Mouse (Mus musculus) embryonic facial prominence, embryonic 14.5 days (tissue): ENCODE measurements at regions not wholly inside any gene's neighbourhood (a gene's known extent, or its start where the extent isn't known, plus 50 kb on each side); places are given as distances from the start of the nearest gene placed in this dataset.

Source experiments
- ATAC-seq: fragments of 200-750 bp; cut with Nextera tagmentation; 2 replicates; pipeline ENCODE4 v1.8.0; 2017; ENCODE audit warnings: low read depth, moderate number of reproducible peaks, moderate TSS enrichment
- DNase-seq: peaks from one replicate; pipeline ENCODE4 v3.0.0-alpha.2; 2015; ENCODE audit warnings: low spot score
- H3K27ac ChIP-seq: fragments of 300-500 bp; sonication (generic); replicated peaks from 2 replicates; pipeline ENCODE4 v1.5.1; 2014; ENCODE audit warnings: low read depth, mild to moderate bottlenecking, low read length, moderate library complexity
- H3K27me3 ChIP-seq: fragments of 300-500 bp; sonication (generic); replicated peaks from 2 replicates; pipeline ENCODE4 v1.6.1; 2014; ENCODE audit warnings: low read length; ENCODE audit not compliant: control insufficient read depth, insufficient read depth
- H3K36me3 ChIP-seq: fragments of 300-500 bp; sonication (generic); 2 replicates; pipeline ENCODE4 v1.6.1; 2014; ENCODE audit warnings: low read length, mixed read lengths; ENCODE audit not compliant: control insufficient read depth, insufficient read depth
- H3K4me1 ChIP-seq: fragments of 300-500 bp; sonication (generic); 2 replicates; pipeline ENCODE4 v1.6.1; 2014; ENCODE audit warnings: antibody characterized with exemption, low read length; ENCODE audit not compliant: control insufficient read depth, insufficient read depth
- H3K4me2 ChIP-seq: fragments of 300-500 bp; sonication (generic); 2 replicates; pipeline ENCODE4 v1.6.1; 2014; ENCODE audit warnings: low read depth, mild to moderate bottlenecking, low read length, moderate library complexity, mixed read lengths
- H3K4me3 ChIP-seq: fragments of 300-500 bp; sonication (generic); 2 replicates; pipeline ENCODE4 v1.5.1; 2014; ENCODE audit warnings: low read depth, mild to moderate bottlenecking, low read length
- H3K9ac ChIP-seq: fragments of 300-500 bp; sonication (generic); 2 replicates; pipeline ENCODE4 v1.6.1; 2014; ENCODE audit warnings: low read depth, mild to moderate bottlenecking, low read length, moderate library complexity, mixed read lengths
- H3K9me3 ChIP-seq: fragments of 300-500 bp; sonication (generic); 2 replicates; pipeline ENCODE4 v1.6.1; 2016; ENCODE audit warnings: low read length; ENCODE audit not compliant: control insufficient read depth
- WGBS: fragments of 180-500 bp; shearing (Covaris S2); extraction: QIAGEN DNeasy Blood & Tissue Kit; methylation state at CpG from one replicate; pipeline ENCODE4 v1.1.7; 2014; 5-methylcytosine and 5-hydroxymethylcytosine counted together

DNA sequence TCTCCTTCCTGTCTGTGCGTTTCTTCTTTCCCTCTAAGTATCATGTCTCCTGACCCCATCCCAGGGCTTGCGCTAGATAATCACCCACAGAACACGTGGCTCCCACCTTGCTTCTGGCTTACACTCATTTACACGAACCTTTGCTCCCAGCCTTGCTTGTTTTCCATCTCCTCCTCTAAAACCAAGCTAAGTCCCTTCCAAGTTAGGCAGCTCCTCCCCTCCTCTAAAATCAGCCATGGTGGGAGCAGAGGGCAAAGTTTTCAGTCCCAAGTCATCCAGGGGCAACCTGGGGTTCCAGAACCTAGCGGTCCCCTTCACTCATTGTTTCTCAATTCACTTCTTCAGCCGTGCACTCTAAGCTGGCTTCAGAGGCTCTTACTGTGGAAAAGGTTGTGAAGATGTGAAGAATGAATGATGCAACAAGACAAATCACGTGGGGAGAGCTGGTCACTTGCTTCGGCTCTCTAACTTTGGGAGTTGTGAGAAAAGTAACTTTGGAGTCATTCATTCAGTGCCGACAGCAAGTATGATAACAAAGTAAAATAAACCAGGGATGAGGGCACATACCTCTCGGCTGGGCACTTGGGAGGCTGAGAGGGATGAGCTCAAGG, 179.9 kb upstream of the Rreb1 start:
- H3K4me1 ChIP-seq, result no peaks in the 10 kb centered on the region
- H3K4me3 ChIP-seq, result no peak overlapping the region
- no peak for DNase-seq
- no peak for ATAC-seq
- no peak overlapping the region for H3K4me2 ChIP-seq
- 75% methylated on average over 10 of the region's 10 CpGs for WGBS
- H3K9me3 ChIP-seq, result no peaks in the 10 kb centered on the region
- no peaks in the 10 kb centered on the region for H3K36me3 ChIP-seq
- H3K27me3 ChIP-seq, result no peaks in the 10 kb centered on the region
- no peak overlapping the region for H3K9ac ChIP-seq
- no peak overlapping the region for H3K27ac ChIP-seq

DNA sequence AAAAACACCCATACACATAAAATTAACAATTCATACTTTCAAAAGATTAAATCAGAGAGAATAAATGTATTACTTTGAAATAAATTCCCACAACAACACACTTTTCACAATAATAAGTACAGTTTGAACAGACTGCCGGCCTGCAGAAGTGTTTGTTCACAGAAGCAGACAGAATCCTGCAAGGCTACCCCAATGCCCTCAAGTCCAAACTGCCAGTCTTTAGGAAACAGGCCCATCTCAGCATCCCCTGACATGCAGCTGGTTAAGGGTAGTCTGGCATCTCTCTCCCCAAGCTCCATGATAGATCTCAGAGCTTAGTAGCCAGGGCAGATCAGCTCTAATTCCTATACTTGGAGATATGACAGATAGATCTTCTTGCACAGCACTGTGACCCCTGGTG, 178.5 kb upstream of the Rreb1 start:
- ATAC-seq (no peak), DNase-seq (no peak)
- Histone ChIP-seq H3K9me3 (no peaks in the 10 kb centered on the region), H3K4me3 (no peak overlapping the region), H3K4me1 (no peaks in the 10 kb centered on the region), H3K27ac (no peak overlapping the region), H3K4me2 (no peak overlapping the region), H3K27me3 (no peaks in the 10 kb centered on the region), H3K36me3 (no peaks in the 10 kb centered on the region), H3K9ac (no peak overlapping the region)
- WGBS, result 95% methylated on average over 1 of the region's 1 CpGs

DNA sequence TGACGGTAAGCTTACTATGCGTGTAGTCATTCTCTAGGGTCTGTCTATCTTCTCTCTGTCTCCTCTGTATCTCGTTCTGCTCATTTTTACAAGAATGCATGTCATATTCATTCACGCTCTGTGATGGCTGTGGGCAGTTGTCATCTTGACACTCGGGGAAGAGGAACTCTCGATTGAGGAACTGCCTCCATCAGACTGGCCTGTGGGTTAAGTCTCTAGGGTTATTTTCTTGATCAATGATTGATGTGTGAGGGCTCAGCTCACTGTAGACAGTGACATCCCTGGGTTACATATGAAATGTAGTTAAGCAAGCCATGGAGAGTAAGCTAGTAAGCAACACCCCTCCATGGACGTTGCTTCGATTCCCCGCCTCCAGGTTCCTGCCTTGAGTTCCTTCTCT, 178.0 kb upstream of the Rreb1 start:
- no peak for DNase-seq
- H3K4me2 ChIP-seq, result no peak overlapping the region
- no peaks in the 10 kb centered on the region for H3K4me1 ChIP-seq
- no peak overlapping the region for H3K9ac ChIP-seq
- no peak overlapping the region for H3K4me3 ChIP-seq
- H3K27ac ChIP-seq, result no peak overlapping the region
- no peaks in the 10 kb centered on the region for H3K36me3 ChIP-seq
- no peaks in the 10 kb centered on the region for H3K27me3 ChIP-seq
- no peak for ATAC-seq
- 87% methylated on average over 9 of the region's 9 CpGs for WGBS
- H3K9me3 ChIP-seq, result no peaks in the 10 kb centered on the region

DNA sequence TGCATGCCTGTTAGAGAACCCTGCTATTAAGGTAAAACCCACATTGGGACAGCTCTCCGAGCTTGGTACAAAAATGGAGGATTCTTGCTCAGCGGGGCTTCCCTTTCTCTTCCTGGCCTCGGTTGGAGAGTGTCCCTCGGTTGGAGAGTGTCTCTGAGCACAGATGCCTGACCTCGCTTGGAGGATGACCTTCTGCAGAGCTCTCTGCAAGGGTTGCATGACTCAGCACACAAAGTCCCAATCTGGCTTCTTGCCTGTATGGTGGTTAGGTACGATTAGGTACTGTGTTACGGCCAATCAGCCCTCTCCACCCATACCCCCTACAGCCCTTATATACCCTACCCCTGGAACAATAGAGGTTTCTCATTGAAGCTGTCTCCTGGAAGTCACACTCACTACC, 177.1 kb upstream of the Rreb1 start:
- no peak for DNase-seq
- Histone ChIP-seq H3K4me1 (no peaks in the 10 kb centered on the region), H3K36me3 (no peaks in the 10 kb centered on the region), H3K4me3 (no peak overlapping the region), H3K4me2 (no peak overlapping the region), H3K9me3 (no peaks in the 10 kb centered on the region), H3K9ac (no peak overlapping the region), H3K27ac (no peak overlapping the region), H3K27me3 (no peaks in the 10 kb centered on the region)
- WGBS, result 72% methylated on average over 7 of the region's 7 CpGs
- ATAC-seq, result no peak

DNA sequence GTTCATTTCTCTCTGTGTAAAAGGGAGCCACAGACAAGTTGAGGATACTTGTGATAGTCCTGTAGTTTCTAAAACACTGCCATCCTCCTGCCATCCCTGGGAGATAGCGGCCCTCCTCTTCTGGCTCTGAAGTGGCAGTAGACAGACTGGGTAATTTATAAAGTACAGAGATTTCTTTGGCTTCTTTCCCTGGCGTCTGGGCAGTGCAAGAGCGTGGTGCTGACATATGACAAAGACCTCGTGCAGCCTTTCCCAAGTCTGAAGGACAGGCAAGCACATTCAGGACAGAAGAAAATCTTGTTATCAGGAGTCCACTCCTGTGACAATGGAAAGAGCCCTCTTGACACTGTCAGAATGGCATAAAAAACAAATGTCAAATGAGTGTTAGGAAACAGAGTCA, 175.9 kb upstream of the Rreb1 start:
- Histone ChIP-seq H3K4me1 (no peaks in the 10 kb centered on the region), H3K9ac (no peak overlapping the region), H3K27ac (no peak overlapping the region), H3K27me3 (no peaks in the 10 kb centered on the region), H3K9me3 (no peaks in the 10 kb centered on the region), H3K36me3 (no peaks in the 10 kb centered on the region), H3K4me2 (no peak overlapping the region), H3K4me3 (no peak overlapping the region)
- WGBS, result 75% methylated on average over 4 of the region's 4 CpGs
- DNase-seq (no peak), ATAC-seq (no peak)

DNA sequence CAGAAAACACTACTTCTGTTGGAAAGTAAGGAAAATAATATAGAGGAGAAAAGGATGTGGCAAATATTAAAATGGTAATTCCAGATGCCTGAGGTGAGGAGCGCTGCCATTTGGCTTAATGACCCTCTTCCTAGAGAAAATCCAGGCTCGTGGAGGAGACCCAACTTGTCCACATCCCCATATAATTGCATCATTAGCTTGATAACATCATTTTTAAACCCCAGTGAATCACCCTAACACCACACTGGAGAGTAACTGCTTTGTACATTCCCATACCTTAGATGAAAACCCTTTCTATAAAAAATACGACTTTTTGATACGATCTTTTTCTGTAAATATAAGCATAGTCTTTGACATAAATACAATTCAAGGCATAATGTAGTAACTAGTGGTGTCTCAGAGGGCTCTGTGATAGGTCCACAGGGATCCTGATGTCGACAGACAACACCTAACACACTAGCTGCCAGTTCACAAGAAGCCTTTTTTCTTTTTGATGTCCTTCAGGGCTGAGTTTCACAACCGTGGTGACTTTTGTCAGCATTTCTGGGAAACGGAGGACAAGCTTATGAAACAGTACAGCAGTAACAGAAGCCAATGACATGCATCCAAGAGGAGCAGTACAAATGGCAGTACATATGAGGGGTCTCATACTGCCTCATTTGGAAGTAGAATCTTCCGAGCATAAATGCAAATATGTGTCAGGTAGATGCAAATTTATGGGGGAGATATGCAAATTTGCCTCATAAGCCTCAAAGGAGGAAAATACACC, 174.8 kb upstream of the Rreb1 start:
- H3K27ac ChIP-seq, result no peak overlapping the region
- no peak overlapping the region for H3K4me3 ChIP-seq
- H3K9me3 ChIP-seq, result no peaks in the 10 kb centered on the region
- no peak for ATAC-seq
- 59% methylated on average over 8 of the region's 8 CpGs for WGBS
- no peaks in the 10 kb centered on the region for H3K36me3 ChIP-seq
- no peak overlapping the region for H3K4me2 ChIP-seq
- H3K4me1 ChIP-seq, result no peaks in the 10 kb centered on the region
- no peaks in the 10 kb centered on the region for H3K27me3 ChIP-seq
- DNase-seq, result no peak
- H3K9ac ChIP-seq, result no peak overlapping the region

DNA sequence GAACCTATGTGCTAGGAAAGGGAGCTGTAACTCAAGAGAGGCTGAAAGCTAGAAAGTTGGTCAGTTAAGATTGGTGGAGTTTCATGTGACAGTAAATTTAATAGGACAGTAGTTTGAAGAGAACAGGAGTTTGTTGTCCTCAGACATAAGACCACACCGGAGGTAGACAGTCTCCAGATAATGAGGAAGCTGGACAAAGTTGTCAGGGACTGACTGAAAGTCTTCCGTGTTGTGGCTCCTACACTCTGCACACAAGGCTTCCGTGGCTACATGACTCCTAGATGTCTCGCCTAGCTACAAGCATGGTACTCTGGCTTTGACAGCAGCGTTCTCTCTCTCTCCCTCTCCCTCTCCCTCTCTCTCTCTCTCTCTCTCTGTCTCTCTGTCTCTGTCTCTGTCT, 171.9 kb upstream of the Rreb1 start:
- Histone ChIP-seq H3K4me2 (no peak overlapping the region), H3K27ac (no peak overlapping the region), H3K9ac (no peak overlapping the region), H3K27me3 (no peaks in the 10 kb centered on the region), H3K4me3 (no peak overlapping the region), H3K36me3 (no peaks in the 10 kb centered on the region), H3K9me3 (no peaks in the 10 kb centered on the region), H3K4me1 (no peaks in the 10 kb centered on the region)
- WGBS, result 81% methylated on average over 5 of the region's 5 CpGs
- no peak for ATAC-seq
- no peak for DNase-seq

DNA sequence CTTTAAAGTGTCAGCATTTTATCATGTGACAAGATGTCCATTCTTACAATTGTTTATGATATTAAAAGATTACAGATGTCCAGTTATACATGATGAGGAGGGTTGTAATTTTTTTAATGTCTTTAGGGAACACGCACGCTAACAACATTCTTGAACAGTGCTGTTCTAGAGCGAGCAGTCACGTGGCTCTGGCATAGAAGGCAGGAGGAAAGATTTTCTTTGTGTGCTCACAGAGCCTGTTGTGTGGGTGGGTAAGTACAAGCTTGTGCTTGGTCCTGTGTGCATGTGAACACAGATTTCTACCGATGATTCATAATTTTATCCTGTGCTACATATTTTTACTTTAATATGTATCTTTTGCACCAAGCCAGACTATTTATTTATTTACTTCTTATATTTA, 169.1 kb upstream of the Rreb1 start:
- ATAC-seq (no peak), DNase-seq (no peak)
- H3K9ac ChIP-seq, result no peak overlapping the region
- H3K4me3 ChIP-seq, result no peak overlapping the region
- H3K4me2 ChIP-seq, result no peak overlapping the region
- H3K9me3 ChIP-seq, result no peaks in the 10 kb centered on the region
- H3K27ac ChIP-seq, result no peak overlapping the region
- WGBS, result 75% methylated on average over 5 of the region's 5 CpGs
- no peaks in the 10 kb centered on the region for H3K36me3 ChIP-seq
- no peaks in the 10 kb centered on the region for H3K4me1 ChIP-seq
- no peaks in the 10 kb centered on the region for H3K27me3 ChIP-seq

DNA sequence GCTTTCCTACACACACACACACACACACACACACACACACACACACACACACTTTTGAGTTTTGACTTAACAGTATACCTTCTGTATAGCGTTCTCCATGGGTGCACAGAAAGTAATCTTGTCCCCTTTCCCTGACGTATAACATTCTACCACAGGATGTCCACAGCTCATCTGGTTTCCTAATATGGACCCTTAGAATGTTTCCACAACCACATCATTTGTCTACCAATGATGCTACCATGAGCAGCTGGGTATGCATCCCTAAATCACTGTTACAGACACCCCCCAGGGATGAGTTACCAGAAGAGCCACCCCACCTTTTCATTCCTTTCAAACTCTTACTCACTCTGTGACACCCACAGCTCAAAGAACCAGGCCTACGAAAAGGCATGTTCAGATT, 166.8 kb upstream of the Rreb1 start:
- Histone ChIP-seq H3K9ac (no peak overlapping the region), H3K27ac (no peak overlapping the region), H3K9me3 (no peaks in the 10 kb centered on the region), H3K36me3 (no peaks in the 10 kb centered on the region), H3K4me1 (no peaks in the 10 kb centered on the region), H3K4me3 (no peak overlapping the region), H3K4me2 (no peak overlapping the region), H3K27me3 (no peaks in the 10 kb centered on the region)
- 85% methylated on average over 3 of the region's 3 CpGs for WGBS
- DNase-seq (no peak), ATAC-seq (no peak)
